Mouse (Mus musculus) fibroblast of lung, adult 2 months (primary cell): ENCODE results near the gene Commd4.
A peak's percentile ranks its signal among the peaks of the same experiment; 100 is the strongest.
"Not testable (repeated sequence)": the region's sequence is repeated elsewhere in the genome, so short reads cannot be mapped to it uniquely, and the experiment has no call there.

Experiments
- DNase-seq: peaks from one replicate; pipeline ENCODE4 v3.0.0-alpha.2; 2011; ENCODE audit warnings: low read depth

Commd4 gene

GRCm38 (mm10) chr9:57158013-57158470, at the start of gene Commd4:
TSS of gene Commd4 (minus strand) at chr9:57158331.
- DNase-seq = peak; percentile 87

- no peak for DNase-seq
Observed at GRCm38 (mm10) chr9:57206896-57207295, 48.8 kb upstream of the Commd4 start.

- DNase-seq = not testable (repeated sequence)
Observed at GRCm38 (mm10) chr9:57203571-57203970, 45.4 kb upstream of the Commd4 start.

- no peak for DNase-seq
Observed at GRCm38 (mm10) chr9:57202981-57203380, 44.9 kb upstream of the Commd4 start.

GRCm38 (mm10) chr9:57197414-57197813, 39.3 kb upstream of the Commd4 start:
- DNase-seq = no peak

- DNase-seq = no peak
Observed at GRCm38 (mm10) chr9:57196708-57197107, 38.6 kb upstream of the Commd4 start.

- no peak for DNase-seq
Observed at GRCm38 (mm10) chr9:57168411-57168810, 10.3 kb upstream of the Commd4 start.

GRCm38 (mm10) chr9:57166173-57166572, 8.0 kb upstream of the Commd4 start:
- DNase-seq = no peak

GRCm38 (mm10) chr9:57163137-57163536, 5.0 kb upstream of the Commd4 start:
- no peak for DNase-seq

GRCm38 (mm10) chr9:57162496-57162895, 4.4 kb upstream of the Commd4 start:
- no peak for DNase-seq

GRCm38 (mm10) chr9:57158506-57158905, 375 bp upstream of the Commd4 start:
- DNase-seq = no peak

- no peak for DNase-seq
Observed at GRCm38 (mm10) chr9:57157499-57157898, 632 bp downstream of the Commd4 start.

- DNase-seq = no peak
Observed at GRCm38 (mm10) chr9:57156823-57157222, 1.3 kb downstream of the Commd4 start.

- no peak for DNase-seq
Observed at GRCm38 (mm10) chr9:57156383-57156782, 1.7 kb downstream of the Commd4 start.

GRCm38 (mm10) chr9:57152331-57152730, 5.8 kb downstream of the Commd4 start:
- DNase-seq = no peak

- no peak for DNase-seq
Observed at GRCm38 (mm10) chr9:57150192-57150591, 7.9 kb downstream of the Commd4 start.

GRCm38 (mm10) chr9:57149021-57149420, 9.1 kb downstream of the Commd4 start:
- DNase-seq = no peak

- DNase-seq = peak; percentile 93
Observed at GRCm38 (mm10) chr9:57148144-57148878, 9.8 kb downstream of the Commd4 start, which contains the start of gene Neil1. TSS of gene Neil1 (minus strand) at chr9:57148305.

- DNase-seq = no peak
Observed at GRCm38 (mm10) chr9:57147205-57148143, 10.7 kb downstream of the Commd4 start.

GRCm38 (mm10) chr9:57146451-57147066, 11.6 kb downstream of the Commd4 start:
- DNase-seq = no peak

- no peak for DNase-seq
Observed at GRCm38 (mm10) chr9:57144830-57145229, 13.3 kb downstream of the Commd4 start.

GRCm38 (mm10) chr9:57143212-57143611, 14.9 kb downstream of the Commd4 start:
- DNase-seq = no peak
